Mouse (Mus musculus) layer of hippocampus, postnatal 25 days (tissue): Measurements from ENCODE around the gene Klhl12. TPM values are rescaled to one million over a fixed set of nuclear protein-coding genes. Genes with fewer than 3 reads are reported as not detected.

Experiments used
- total RNA-seq, 2 experiments: library from RNA; stranded (reverse); gene quantifications; 2 replicates each; pipeline ENCODE4 v1.2.3; 2021

Klhl12 gene
- total RNA-seq, 2 experiments from 2014 or later, result 40.2 to 43.8 TPM

Other genes starting within 250 kb of the Klhl12 start
- 100 to 1,000 TPM; 224 to 230 TPM for gene Adora1, start 220.1 kb upstream of the Klhl12 start, total RNA-seq
- gene Myog, start 165.5 kb upstream of the Klhl12 start, total RNA-seq, result not detected
- 10 to 100 TPM; 69.3 to 78.8 TPM for gene Ppfia4, start 122.6 kb upstream of the Klhl12 start, total RNA-seq
- 10 to 100 TPM; 73.0 to 91.4 TPM for gene Tmem183a, start 93.6 kb upstream of the Klhl12 start, total RNA-seq
- gene 4933406M09Rik, start 69.6 kb upstream of the Klhl12 start, total RNA-seq, result not detected
- 10 to 100 TPM; 28.7 to 33.2 TPM for gene Cyb5r1, start 50.0 kb upstream of the Klhl12 start, total RNA-seq
- 10 to 100 TPM; 58.7 to 61.1 TPM for gene Adipor1, start 40.2 kb upstream of the Klhl12 start, total RNA-seq
- gene Rabif, start 39.1 kb downstream of the Klhl12 start, total RNA-seq, result 10 to 100 TPM; 23.6 to 28.2 TPM
- not detected for gene Mgat4e, start 94.2 kb downstream of the Klhl12 start, total RNA-seq
- gene Kdm5b, start 104.6 kb downstream of the Klhl12 start, total RNA-seq, result 10 to 100 TPM; 71.1 to 75.3 TPM
- 10 to 100 TPM; 22.2 to 23.6 TPM for gene Syt2, start 191.1 kb downstream of the Klhl12 start, total RNA-seq